Mouse (Mus musculus) spleen, adult 2 months (tissue): Measurements from ENCODE around the gene Tdrd6.

ENCODE experiments used
- CTCF ChIP-seq: fragments of 200-500 bp; IDR thresholded peaks from 2 replicates; pipeline ENCODE4 v1.5.1; 2011; ENCODE audit warnings: mild to moderate bottlenecking, inconsistent platforms; ENCODE audit not compliant: insufficient read depth, insufficient read length, insufficient replicate concordance; ENCODE audit errors: extremely low read depth
- POLR2A ChIP-seq: fragments of 200-500 bp; IDR thresholded peaks from 2 replicates; pipeline ENCODE4 v1.6.1; 2011; ENCODE audit warnings: low read depth, low read length, inconsistent platforms

DNA sequence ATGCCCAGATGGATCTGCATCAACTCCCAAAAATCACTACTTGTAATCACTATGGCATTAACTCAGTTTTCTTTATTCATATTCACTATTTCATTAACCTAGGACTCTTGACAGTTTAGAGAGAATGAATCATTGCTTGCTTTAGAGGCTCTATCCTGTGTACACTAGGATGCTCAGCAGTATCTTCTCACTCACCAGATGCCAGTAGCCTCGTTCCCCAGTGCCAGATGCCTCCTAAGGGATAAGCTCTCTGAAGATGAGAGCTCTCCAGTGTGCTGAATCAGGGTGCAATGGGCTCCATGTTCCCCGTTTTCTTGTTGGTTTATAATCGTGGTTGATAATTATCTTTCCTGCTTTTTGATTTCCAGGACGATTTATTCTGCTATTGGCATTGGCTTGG, 31.4 kb downstream of the Tdrd6 start:
- TF ChIP-seq CTCF, result no peak
- TF ChIP-seq POLR2A, result no peak
